Mouse (Mus musculus) mouse trophoblast stem cell (cell line): ENCODE data around the gene Olfr666.
"Not testable (repeated sequence)": the region's sequence is repeated elsewhere in the genome, so short reads cannot be mapped to it uniquely, and the experiment has no call there.

Experiments
- in situ Hi-C, 2 experiments: fragments of 300-500 bp; cut with MseI, MboI; formaldehyde crosslinking; loops; 2 replicates in 1 of 2; 3 replicates in 1 of 2; pipeline ENCODE4 v1.15.1; 2025

Olfr666 gene

DNA sequence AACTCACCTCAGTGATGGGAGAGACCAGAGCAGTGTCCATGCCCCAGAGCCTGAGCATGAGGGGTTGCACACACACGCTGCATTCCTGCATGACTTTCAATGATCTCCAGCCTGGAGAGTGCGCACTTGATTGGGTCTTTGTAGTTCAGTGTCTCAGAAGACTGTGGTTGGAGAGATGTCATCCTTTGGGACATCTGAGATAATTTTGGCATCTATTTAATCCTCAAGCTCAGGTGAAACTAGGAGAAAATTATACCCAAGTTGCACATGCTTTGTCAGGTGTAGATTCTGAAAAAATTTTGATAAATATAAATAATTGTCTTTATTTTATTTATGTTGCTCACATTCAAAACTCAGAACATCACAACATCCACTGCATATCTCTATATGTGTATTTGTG, at the start of gene Olfr666:
Olfr666 (minus strand) TSS at position 101 of the 400 bp plus-strand sequence.
- in situ Hi-C loops, result no loop called here

DNA sequence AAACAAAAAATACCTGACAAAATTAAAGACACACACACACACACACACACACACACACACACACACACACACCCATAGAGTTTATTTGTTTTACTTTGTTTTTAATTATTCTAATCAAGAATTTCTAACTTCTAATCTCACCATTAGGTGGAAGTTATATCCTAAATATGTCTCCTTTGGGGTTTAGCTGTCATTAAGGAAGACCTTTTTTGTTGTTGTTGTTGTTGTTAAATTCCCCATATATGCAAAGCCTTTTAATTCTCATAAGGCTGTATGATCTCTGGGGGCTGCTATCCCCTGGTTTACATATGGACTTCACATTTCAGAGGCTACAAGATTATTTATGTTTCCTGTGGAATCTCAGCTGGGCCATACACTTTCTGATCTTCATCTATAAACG, 38.2 kb upstream of the Olfr666 start, which contains the start of gene Olfr669:
Olfr669 (plus strand) TSS at position 301 of the 400 bp plus-strand sequence.
- in situ Hi-C loops, result no loop called here

DNA sequence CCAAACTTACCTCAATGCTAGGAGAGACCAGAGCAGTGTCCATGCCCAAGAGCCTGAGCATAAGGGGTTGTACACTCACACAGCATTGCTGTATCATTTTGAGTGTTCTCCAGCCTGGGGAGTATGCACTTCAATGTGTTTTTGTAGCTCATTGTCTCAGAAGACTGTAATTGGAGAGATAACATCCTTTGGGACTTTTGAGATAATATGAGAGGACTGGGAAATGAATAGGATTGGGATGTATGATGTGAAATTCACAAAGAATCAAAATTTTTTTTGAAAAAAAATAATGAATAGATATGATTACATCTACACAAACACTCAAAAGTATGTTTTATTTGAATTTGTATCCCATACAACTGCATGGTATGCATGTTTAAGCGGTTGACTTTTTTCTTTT, 32.2 kb upstream of the Olfr666 start, which contains the start of gene Olfr668:
Olfr668 (minus strand) TSS at position 101 of the 400 bp plus-strand sequence.
- in situ Hi-C loops, result no loop called here

DNA sequence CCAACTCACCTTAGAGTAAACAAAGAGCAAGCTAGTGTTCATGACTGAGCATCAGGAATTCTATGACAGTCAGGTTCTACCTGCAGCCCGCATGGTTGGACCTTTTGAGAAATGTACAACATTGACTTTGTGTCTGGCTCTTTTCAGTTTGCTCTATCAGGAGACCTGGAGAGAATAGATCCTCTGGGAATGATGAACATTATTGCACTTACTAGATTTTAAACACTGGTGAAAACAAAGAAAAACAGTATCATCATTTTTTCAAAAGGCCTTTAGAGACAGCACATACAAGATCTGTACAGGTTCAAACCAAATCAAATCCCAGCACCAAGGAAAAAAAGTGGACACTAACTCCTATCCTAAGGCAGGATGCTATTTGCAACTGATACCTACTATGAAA, 25.6 kb upstream of the Olfr666 start, which contains the start of gene Olfr667:
Olfr667 (minus strand) TSS at position 101 of the 400 bp plus-strand sequence.
- in situ Hi-C loops, result no loop called here

DNA sequence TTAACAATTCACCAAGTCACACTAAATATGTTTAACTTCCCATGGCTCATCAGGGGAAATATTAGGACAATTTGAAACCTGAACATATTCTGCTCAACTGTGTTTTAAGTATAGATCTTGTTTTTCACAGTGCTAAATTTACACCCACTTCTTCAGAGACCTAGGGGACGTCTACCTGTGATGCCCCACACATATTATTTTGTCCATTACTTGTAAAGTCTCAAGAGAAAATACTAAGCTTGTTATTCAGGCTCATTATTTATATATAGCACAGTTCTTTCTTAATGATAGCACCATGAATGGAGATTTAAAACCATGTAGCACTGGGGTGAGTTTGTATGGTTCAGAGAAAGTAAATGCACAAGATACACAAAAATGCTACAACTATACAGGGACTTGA, 18.0 kb downstream of the Olfr666 start, which contains the start of gene Olfr665:
Olfr665 (plus strand) TSS at position 301 of the 400 bp plus-strand sequence.
- in situ Hi-C loops, result no loop called here

DNA sequence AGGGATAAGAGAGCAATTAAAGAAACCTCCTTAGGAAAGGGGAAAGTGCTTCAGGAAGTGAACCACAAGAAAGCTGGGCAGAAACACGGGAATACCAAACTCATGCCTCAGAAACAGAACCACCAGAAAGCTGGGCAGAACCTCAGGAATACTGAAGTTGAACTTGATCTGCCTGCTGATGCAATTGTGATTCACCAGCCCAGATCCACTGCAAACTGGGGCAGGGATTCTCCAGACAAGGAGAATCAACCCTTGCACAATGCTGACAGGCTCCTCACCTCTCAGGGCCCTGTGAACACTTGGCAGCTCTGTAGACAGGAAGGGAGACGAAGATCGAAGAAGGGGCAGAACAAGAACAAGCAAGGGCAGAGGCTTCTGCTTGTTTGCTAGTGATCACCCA, 34.4 kb downstream of the Olfr666 start:
- in situ Hi-C loops, result no loop called here

DNA sequence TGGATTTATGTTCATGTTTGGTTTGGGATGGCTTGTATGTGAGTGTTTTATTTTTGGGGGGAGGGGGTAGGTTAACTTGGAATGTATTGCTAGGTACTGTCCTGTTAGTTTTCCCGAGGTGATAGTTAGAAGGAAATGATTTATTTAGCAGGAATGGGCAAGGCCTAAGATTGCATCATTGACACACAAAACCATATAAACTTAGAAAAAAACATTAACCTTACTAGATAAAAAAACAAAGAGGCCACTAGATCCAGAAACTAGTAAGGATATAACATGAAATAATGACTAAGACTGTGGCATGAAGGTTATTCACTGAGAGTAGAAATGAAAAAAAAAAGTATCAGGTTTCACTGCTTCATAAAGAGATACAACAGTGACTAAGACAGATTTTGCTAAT, 38.1 kb downstream of the Olfr666 start:
- in situ Hi-C loops, result no loop called here

DNA sequence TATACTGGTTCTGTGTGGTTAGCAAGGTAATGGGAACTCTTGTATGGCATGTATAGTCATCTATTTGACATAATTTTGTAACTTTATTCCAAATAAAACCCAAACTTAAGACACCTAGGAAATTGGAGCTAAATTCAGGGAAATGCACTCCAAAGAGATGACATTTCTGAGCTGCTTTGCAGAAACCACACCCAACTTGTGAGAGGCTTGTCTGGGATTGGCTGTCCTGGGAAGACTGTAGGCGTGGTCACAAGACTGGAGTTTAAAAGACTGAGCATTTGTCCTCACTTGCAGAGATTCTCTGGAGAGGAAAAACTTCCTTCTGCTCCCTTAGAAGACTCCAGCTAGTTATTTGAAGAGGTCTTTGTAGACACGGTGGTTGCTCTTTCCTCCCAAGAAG, 39.0 kb downstream of the Olfr666 start, which contains the start of gene Usp17la:
Usp17la (plus strand) TSS at position 301 of the 400 bp plus-strand sequence.
- in situ Hi-C loops, result not testable (repeated sequence)

DNA sequence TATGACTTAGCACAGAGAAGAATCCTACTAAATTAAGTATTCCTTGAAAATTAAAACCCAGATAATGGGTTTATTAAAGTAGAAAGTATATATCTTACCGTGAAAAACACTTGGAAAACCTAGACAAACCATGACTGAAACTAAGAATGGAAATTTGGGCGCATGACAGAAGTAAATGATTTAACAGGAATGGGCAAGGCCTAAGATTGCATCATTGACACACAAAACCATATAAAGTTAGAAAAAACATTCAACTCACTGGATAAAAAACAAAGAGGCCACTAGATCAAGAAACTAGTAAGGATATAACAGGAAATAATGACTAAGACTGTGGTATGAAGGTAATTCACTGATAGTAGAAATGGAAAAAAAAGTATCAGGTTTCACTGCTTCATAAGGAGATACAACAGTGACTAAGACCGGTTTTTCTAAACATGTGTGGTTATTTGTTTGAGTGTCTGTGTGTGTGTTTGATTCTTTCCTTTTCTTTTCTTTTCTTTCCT, 40.5 kb downstream of the Olfr666 start:
- in situ Hi-C loops, result no loop called here

DNA sequence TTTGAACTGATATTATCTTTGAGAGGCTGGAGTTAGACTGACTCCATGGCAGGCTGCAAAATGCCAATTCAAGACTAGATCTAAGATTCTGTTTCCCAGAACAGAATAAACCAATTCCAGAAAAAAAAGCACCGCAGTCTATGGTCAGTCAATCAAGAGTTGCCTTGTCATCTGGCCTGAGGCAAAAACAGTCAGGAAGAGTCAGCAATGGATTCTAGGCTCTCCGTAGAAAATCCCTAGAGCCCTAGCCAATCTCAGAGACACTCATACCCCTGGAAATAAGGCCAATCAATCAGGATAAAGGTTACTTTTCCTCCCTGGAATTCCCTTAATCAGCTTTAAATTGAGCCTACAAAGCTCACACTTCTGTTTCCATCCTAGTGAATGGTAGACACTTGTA, 44.2 kb downstream of the Olfr666 start:
- in situ Hi-C loops, result not testable (repeated sequence)

DNA sequence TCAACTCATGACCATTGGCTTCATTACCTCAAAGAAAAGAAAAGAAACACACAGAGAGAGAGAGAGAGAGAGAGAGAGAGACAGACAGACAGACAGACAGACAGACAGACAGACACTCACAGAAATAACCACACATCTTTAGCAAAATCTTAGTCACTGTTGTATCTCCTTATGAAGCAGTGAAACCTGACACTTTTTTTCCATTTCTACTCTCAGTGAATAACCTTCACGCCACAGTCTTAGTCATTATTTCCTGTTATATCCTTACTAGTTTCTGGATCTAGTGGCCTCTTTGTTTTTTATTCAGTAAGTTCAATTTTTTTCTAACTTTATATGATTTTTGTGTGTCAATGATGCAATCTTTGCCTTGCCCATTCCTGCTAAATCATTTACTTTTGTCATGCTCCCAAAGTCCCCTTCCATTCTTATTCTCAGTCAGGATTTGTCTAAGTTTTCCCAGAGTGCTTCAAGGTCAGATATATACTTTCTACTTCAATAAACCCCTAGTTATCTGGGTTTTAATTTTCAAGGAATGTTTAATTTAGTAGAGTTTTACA, 51.9 kb downstream of the Olfr666 start:
- in situ Hi-C loops, result no loop called here

DNA sequence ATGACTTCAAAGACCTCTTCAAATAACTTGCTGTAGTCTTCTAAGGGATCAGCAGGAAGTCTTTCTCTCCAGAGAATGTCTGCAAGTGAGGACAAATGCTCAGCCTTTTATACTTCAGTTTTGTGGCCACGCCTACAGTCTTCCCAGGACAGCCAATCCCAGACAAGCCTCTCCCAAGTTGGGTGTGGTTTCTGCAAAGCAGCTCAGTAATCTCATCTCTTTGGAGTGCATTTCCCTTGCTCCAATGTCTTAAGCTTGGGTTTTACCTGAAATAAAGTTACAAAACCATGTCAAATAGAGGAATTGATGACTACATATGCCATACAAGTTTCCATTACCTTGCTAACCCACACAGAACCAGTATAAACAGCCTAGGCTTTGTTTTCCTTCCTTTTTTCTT, 53.2 kb downstream of the Olfr666 start, which contains the start of gene Usp17lb:
Usp17lb (minus strand) TSS at position 101 of the 400 bp plus-strand sequence.
- in situ Hi-C loops, result no loop called here
